Mouse (Mus musculus) CH12.LX (cell line): ENCODE data around the gene Haghl. TPM values are rescaled to one million over a fixed set of nuclear protein-coding genes. Genes with fewer than 3 reads are reported as not detected.

ENCODE experiments used
- DNase-seq: peaks from one replicate; pipeline ENCODE4 v3.0.0-alpha.2; 2013; ENCODE audit errors: extremely low read depth
- H3K27ac ChIP-seq: 2 replicates; pipeline ENCODE4 v1.5.1; 2012; ENCODE audit warnings: low read depth, mild to moderate bottlenecking, control low read depth, moderate library complexity; ENCODE audit not compliant: insufficient read depth
- H3K27me3 ChIP-seq: replicated peaks from 2 replicates; pipeline ENCODE3; 2012; ENCODE audit warnings: inconsistent platforms
- H3K36me3 ChIP-seq, 2 experiments: replicated peaks in 1 of 2; 2 replicates each; pipeline versions ENCODE3 to v1.6.1; 2012; ENCODE audit warnings: inconsistent platforms in 1 of 2, low read length in 1 of 2, mild to moderate bottlenecking in 1 of 2, mixed read lengths in 1 of 2, moderate library complexity in 1 of 2; ENCODE audit not compliant: control insufficient read depth in 1 of 2, insufficient read depth in 1 of 2
- H3K4me1 ChIP-seq, 2 experiments: 2 replicates each; pipeline ENCODE4 v1.6.1; 2012; ENCODE audit warnings: inconsistent platforms in 1 of 2, moderate library complexity in 1 of 2; ENCODE audit not compliant: insufficient read depth in 2 of 2, control insufficient read depth in 1 of 2
- H3K4me2 ChIP-seq: 2 replicates; pipeline ENCODE4 v1.6.1; 2012; ENCODE audit warnings: low read depth, mild to moderate bottlenecking, control low read depth; ENCODE audit not compliant: poor library complexity, insufficient read depth, severe bottlenecking
- H3K4me3 ChIP-seq, 3 experiments: fragments of 150-350 bp in 1 of 3; sonication (generic) in 1 of 3; replicated peaks in 1 of 3; 2 replicates each; pipeline versions ENCODE3 to v1.5.1; 2011 to 2012; ENCODE audit warnings: low read depth in 2 of 3, low read length in 2 of 3, mild to moderate bottlenecking in 2 of 3, moderate library complexity in 2 of 3, control low read depth in 1 of 3, improper control_type of control experiment in 1 of 3, inconsistent platforms in 1 of 3, mixed read lengths in 1 of 3; ENCODE audit not compliant: poor library complexity in 1 of 3
- H3K79me2 ChIP-seq: replicated peaks from 2 replicates; pipeline ENCODE4 v1.6.1; 2012; ENCODE audit warnings: mild to moderate bottlenecking, moderate library complexity; ENCODE audit not compliant: control insufficient read depth, poor library complexity, insufficient read depth, severe bottlenecking; ENCODE audit errors: extremely low read depth
- H3K9ac ChIP-seq: 2 replicates; pipeline ENCODE4 v1.6.1; 2012; ENCODE audit warnings: low read depth, mild to moderate bottlenecking, control low read depth, moderate library complexity; ENCODE audit not compliant: insufficient read depth
- H3K9me3 ChIP-seq: replicated peaks from 2 replicates; pipeline ENCODE3; 2012; ENCODE audit warnings: low read length, inconsistent platforms, mixed read lengths
- CHD2 ChIP-seq: IDR thresholded peaks from 2 replicates; pipeline ENCODE4 v1.6.1; 2011; ENCODE audit warnings: low read length, improper control_type of control experiment
- E2F4 ChIP-seq: IDR thresholded peaks from 2 replicates; pipeline ENCODE4 v1.6.1; 2011; ENCODE audit warnings: low read depth, low read length, improper control_type of control experiment; ENCODE audit not compliant: insufficient replicate concordance
- ETS1 ChIP-seq: conservative IDR thresholded peaks from 2 replicates; pipeline ENCODE4 v1.6.1; 2012; ENCODE audit warnings: low read depth, mild to moderate bottlenecking, inconsistent platforms, low read length, improper control_type of control experiment, moderate library complexity
- HCFC1 ChIP-seq: IDR thresholded peaks from 2 replicates; pipeline ENCODE4 v1.6.1; 2012; ENCODE audit warnings: low read depth, mild to moderate bottlenecking, inconsistent platforms, low read length, improper control_type of control experiment
- IRF4 ChIP-seq: IDR thresholded peaks from 2 replicates; pipeline ENCODE4 v1.6.1; 2014; ENCODE audit warnings: low read depth, mild to moderate bottlenecking, inconsistent platforms, low read length, improper control_type of control experiment
- JUND ChIP-seq: conservative IDR thresholded peaks from 2 replicates; pipeline ENCODE4 v1.6.1; 2011; ENCODE audit warnings: low read depth, low read length, improper control_type of control experiment
- MYC ChIP-seq: IDR thresholded peaks from 2 replicates; pipeline ENCODE4 v1.6.1; 2011; ENCODE audit warnings: low read depth, mild to moderate bottlenecking, improper control_type of control experiment, low read length
- NRF1 ChIP-seq: IDR thresholded peaks from 2 replicates; pipeline ENCODE4 v1.6.1; 2014; ENCODE audit warnings: low read depth, mild to moderate bottlenecking, inconsistent platforms, low read length, improper control_type of control experiment, moderate library complexity
- PAX5 ChIP-seq: IDR thresholded peaks from 2 replicates; pipeline ENCODE4 v1.6.1; 2012; ENCODE audit warnings: low read length, inconsistent platforms, mixed read lengths
- POLR2A ChIP-seq: IDR thresholded peaks from 2 replicates; pipeline ENCODE4 v1.6.1; 2011; ENCODE audit warnings: low read depth, mild to moderate bottlenecking, improper control_type of control experiment, low read length
- RAD21 ChIP-seq: IDR thresholded peaks from 2 replicates; pipeline ENCODE4 v1.6.1; 2011; ENCODE audit warnings: low read depth, mild to moderate bottlenecking, low read length, improper control_type of control experiment, moderate library complexity
- SMC3 ChIP-seq: IDR thresholded peaks from 2 replicates; pipeline ENCODE4 v1.6.1; 2011; ENCODE audit warnings: low read depth, low read length, improper control_type of control experiment
- ZMIZ1 ChIP-seq: IDR thresholded peaks from 2 replicates; pipeline ENCODE4 v1.6.1; 2012; ENCODE audit warnings: low read depth, mild to moderate bottlenecking, inconsistent platforms, low read length, improper control_type of control experiment
- dilution Hi-C: fragments of 300-500 bp; cut with MboI; formaldehyde crosslinking; loops from 2 replicates; pipeline ENCODE4 v1.14.3; 2020; ENCODE audit warnings: low sequenced_read_pairs; ENCODE audit not compliant: extremely low pct_unique_long_range_greater_than_20kb, extremely low pct_ligation_motif_present
- in situ Hi-C: fragments of 300-500 bp; cut with MboI; formaldehyde crosslinking; loops from 3 replicates; pipeline ENCODE4 v1.14.3; 2019; ENCODE audit warnings: low sequenced_read_pairs, low pct_ligation_motif_present, low pct_unique_long_range_greater_than_20kb, mixed read lengths
- polyA plus RNA-seq: library from polyadenylated mRNA; unstranded; fragments of >175 nt; gene quantifications from 2 replicates; pipeline ENCODE4 v1.2.1, GENCODE M21; 2012; ENCODE audit warnings: low read depth; ENCODE audit not compliant: insufficient read length
- total RNA-seq, 2 experiments: library from RNA; depleted of rRNA; stranded (reverse); fragments of 300-350 nt in 1 of 2; fragments of >200 nt in 1 of 2; gene quantifications; 2 replicates each; pipeline ENCODE4 v1.2.3; 2012 to 2014

Haghl gene
- total and polyA plus RNA-seq, 3 experiments = 7.4 to 16.0 (median 7.8) TPM

- dilution Hi-C loops = no loop called here
- H3K4me1 ChIP-seq = peaks cover 26 to 56% of the 10 kb centered on the region in 2 experiments
- TF ChIP-seq JUND (no peak), PAX5 (no peak), SMC3 (no peak), HCFC1 (no peak)
- DNase-seq = no peak
- no peak overlapping the region for H3K27ac ChIP-seq
- no peak overlapping the region for H3K9ac ChIP-seq
- H3K27me3 ChIP-seq = no peaks in the 10 kb centered on the region
- H3K9me3 ChIP-seq = no peaks in the 10 kb centered on the region
- in situ Hi-C loops = no loop called here
- peaks cover 14% of the 10 kb centered on the region for H3K79me2 ChIP-seq
- no peak overlapping the region for H3K4me3 ChIP-seq
- H3K4me2 ChIP-seq = no peak overlapping the region
- H3K36me3 ChIP-seq = peaks cover 49 to 70% of the 10 kb centered on the region in 2 experiments
These were observed 42.7 kb upstream of the Haghl start for GRCm38 (mm10) chr17:25828223-25828594.

DNA sequence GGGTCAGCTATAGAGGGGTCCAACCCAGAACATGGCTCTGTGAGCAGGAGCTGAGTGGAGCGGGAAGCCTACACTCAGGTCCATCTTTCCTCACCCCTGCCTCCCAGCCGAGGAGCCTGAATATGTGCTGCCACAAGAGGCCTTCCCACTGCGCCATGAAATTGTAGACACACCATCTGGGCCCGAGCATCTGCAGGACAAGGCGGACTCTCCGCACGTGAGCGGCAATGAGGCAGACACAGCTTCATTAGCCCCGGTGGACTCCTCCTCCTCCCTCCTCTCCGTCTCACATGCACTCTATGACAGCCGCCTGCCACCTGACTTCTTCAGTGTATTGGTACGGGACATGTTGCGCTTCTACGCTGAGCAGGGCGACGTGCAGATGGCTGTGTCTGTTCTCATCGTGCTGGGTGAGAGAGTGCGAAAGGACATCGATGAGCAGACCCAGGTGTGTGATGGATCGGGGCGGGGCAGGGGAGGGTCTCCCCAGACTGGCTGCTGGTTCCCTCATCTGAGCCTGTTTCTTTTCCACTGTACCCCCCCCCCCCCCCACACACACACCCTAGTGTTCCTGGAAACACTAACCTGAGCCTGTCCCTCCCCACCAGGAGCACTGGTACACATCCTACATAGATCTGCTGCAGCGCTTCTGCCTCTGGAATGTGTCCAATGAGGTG is 42.2 kb upstream of the Haghl start:
- H3K9ac ChIP-seq = no peak overlapping the region
- H3K27ac ChIP-seq = no peak overlapping the region
- peaks cover 1% of the 10 kb centered on the region for H3K27me3 ChIP-seq
- in situ Hi-C loops (no loop called here), dilution Hi-C loops (no loop called here)
- no peak overlapping the region for H3K4me2 ChIP-seq
- H3K36me3 ChIP-seq = peaks cover 49 to 70% of the 10 kb centered on the region in 2 experiments
- peaks cover 14% of the 10 kb centered on the region for H3K79me2 ChIP-seq
- TF ChIP-seq NRF1 = no peak
- no peak for TF ChIP-seq ZMIZ1
- TF ChIP-seq HCFC1 = no peak
- TF ChIP-seq POLR2A = no peak
- no peak overlapping the region for H3K4me3 ChIP-seq
- no peak for DNase-seq
- H3K4me1 ChIP-seq = peaks cover 26 to 59% of the 10 kb centered on the region in 2 experiments
- no peaks in the 10 kb centered on the region for H3K9me3 ChIP-seq

GRCm38 (mm10) chr17:25827011-25827410 is 41.5 kb upstream of the Haghl start:
- Histone ChIP-seq H3K4me2 (no peak overlapping the region), H3K9ac (no peak overlapping the region), H3K4me3 (no peak overlapping the region), H3K27ac (no peak overlapping the region), H3K79me2 (peaks cover 9% of the 10 kb centered on the region), H3K4me1 (peaks cover 26 to 59% of the 10 kb centered on the region in 2 experiments), H3K36me3 (peaks cover 49 to 70% of the 10 kb centered on the region in 2 experiments), H3K27me3 (peaks cover 8% of the 10 kb centered on the region), H3K9me3 (no peaks in the 10 kb centered on the region)
- dilution Hi-C loops (no loop called here), in situ Hi-C loops (no loop called here)
- no peak for DNase-seq
- TF ChIP-seq ETS1 (no peak), CHD2 (no peak), RAD21 (no peak), E2F4 (no peak), MYC (no peak), IRF4 (no peak)
